In genomic region chr9:104043676-104044075, GRCm38 (mm10) we compare ENCODE assay signal across 30 mouse cellular contexts. TPM values are rescaled to one million over a fixed set of nuclear protein-coding genes. Genes with fewer than 3 reads are reported as not detected.
DNase-seq lines count a peak whose midpoint lies in the region; ATAC-seq and TF ChIP-seq lines count a peak whose summit lies in the region.
"Had no signal": no experiment of that assay in that cellular context is flagged by ENCODE, and none has a peak within 500 bp of the region (broad histone marks: within the 10 kb centered on the region; RNA-seq: fewer than 3 reads in every experiment).

No protein-coding gene starts in this region.

- ATAC-seq in kidney, embryonic 14.5 days (ENCODE audit: low FRiP score, low TSS enrichment) = no peak
- ATAC-seq in kidney, embryonic 15.5 days (replicated peaks; ENCODE audit: low FRiP score) = no peak
- ATAC-seq in liver, postnatal 0 days = peak; percentile 77
- ATAC-seq: CD4-positive, CD25-positive, alpha-beta regulatory T cell, adult 4 months; forebrain, embryonic 15.5 days had no signal

- DNase-seq in kidney, adult 11 months = peak; percentile 27
- DNase-seq in kidney, adult 8-10 months = peak; percentile 32 to 45
- no peak for DNase-seq in liver, postnatal 0 days
- DNase-seq in liver = no peak
- peak; percentile 28 to 52 for DNase-seq in kidney, postnatal 36 days
- DNase-seq in ovary, adult 18-20 months (ENCODE audit: low spot score) = no peak
- DNase-seq: adrenal gland, adult 8-10 months; cerebellum, adult 11-12 months; cerebellum, adult 8-10 months; cerebellum, postnatal 10 days; cerebellum, postnatal 36 days; embryo, embryonic 11 days; gastrocnemius, postnatal 25 days; heart, adult 18-20 months had no signal

- 88% methylated on average over 4 of the region's 4 CpGs for WGBS in kidney, embryonic 14.5 days
- 87% methylated on average over 4 of the region's 4 CpGs for WGBS in kidney, embryonic 15.5 days
- 75% methylated on average over 4 of the region's 4 CpGs for WGBS in liver, postnatal 0 days (ENCODE audit: insufficient replicate concordance)

- H3K4me1 ChIP-seq in kidney, embryonic 14.5 days (ENCODE audit: control insufficient read depth, insufficient read depth, low read length) = no peaks in the 10 kb centered on the region
- no peaks in the 10 kb centered on the region for H3K4me1 ChIP-seq in kidney, embryonic 15.5 days
- H3K4me1 ChIP-seq in liver, postnatal 0 days (ENCODE audit: insufficient read depth) = 0 out of 2 replicates have a peak, but pooled peaks cover 2% of the 10 kb centered on the region
- H3K4me1 ChIP-seq: embryonic facial prominence, embryonic 10.5 days; embryonic facial prominence, embryonic 13.5 days; forebrain, embryonic 12.5 days; forebrain, embryonic 15.5 days; hindbrain, embryonic 12.5 days; hindbrain, embryonic 15.5 days had no signal

- TF ChIP-seq CTCF in liver, postnatal 0 days (IDR thresholded peaks at IDR 0.05; ENCODE audit: low read depth) = no peak

- H3K9ac ChIP-seq in kidney, embryonic 14.5 days (ENCODE audit: low read depth, low read length) = no peak overlapping the region
- H3K9ac ChIP-seq in kidney, embryonic 15.5 days = no peak overlapping the region
- H3K9ac ChIP-seq in liver, postnatal 0 days (replicated peaks) = no peak overlapping the region
- H3K9ac ChIP-seq: embryonic facial prominence, embryonic 13.5 days; forebrain, embryonic 12.5 days; forebrain, embryonic 15.5 days; hindbrain, embryonic 12.5 days; hindbrain, embryonic 15.5 days had no signal

- peaks cover 50% of the 10 kb centered on the region for H3K36me3 ChIP-seq in kidney, embryonic 14.5 days (ENCODE audit: control insufficient read depth, insufficient read depth, low read length)
- H3K36me3 ChIP-seq in kidney, embryonic 15.5 days = peaks cover 69% of the 10 kb centered on the region
- H3K36me3 ChIP-seq in liver, postnatal 0 days (replicated peaks; ENCODE audit: insufficient read depth, low read length) = peaks cover 23% of the 10 kb centered on the region

- H3K27ac ChIP-seq in kidney, embryonic 14.5 days (ENCODE audit: low read depth, low read length) = no peak overlapping the region
- H3K27ac ChIP-seq in kidney, embryonic 15.5 days = no peak overlapping the region
- H3K27ac ChIP-seq in liver, postnatal 0 days (ENCODE audit: low read depth) = no peak overlapping the region
- H3K27ac ChIP-seq: embryonic facial prominence, embryonic 10.5 days; embryonic facial prominence, embryonic 13.5 days; forebrain, embryonic 12.5 days; forebrain, embryonic 15.5 days; hindbrain, embryonic 12.5 days; hindbrain, embryonic 15.5 days had no signal

- no peaks in the 10 kb centered on the region for H3K27me3 ChIP-seq in kidney, embryonic 14.5 days (ENCODE audit: control insufficient read depth, insufficient read depth, low read length)
- H3K27me3 ChIP-seq in kidney, embryonic 15.5 days = no peaks in the 10 kb centered on the region
- no peaks in the 10 kb centered on the region for H3K27me3 ChIP-seq in liver, postnatal 0 days (ENCODE audit: insufficient read depth, low read length)
- H3K27me3 ChIP-seq: embryonic facial prominence, embryonic 13.5 days; forebrain, embryonic 12.5 days; forebrain, embryonic 15.5 days; hindbrain, embryonic 12.5 days; hindbrain, embryonic 15.5 days had no signal

- no peaks in the 10 kb centered on the region for H3K9me3 ChIP-seq in kidney, embryonic 14.5 days (ENCODE audit: control insufficient read depth, low read length)
- no peaks in the 10 kb centered on the region for H3K9me3 ChIP-seq in kidney, embryonic 15.5 days (replicated peaks)
- no peaks in the 10 kb centered on the region for H3K9me3 ChIP-seq in liver, postnatal 0 days (ENCODE audit: low read length)
- H3K9me3 ChIP-seq: embryonic facial prominence, embryonic 10.5 days; embryonic facial prominence, embryonic 13.5 days; forebrain, embryonic 12.5 days; forebrain, embryonic 15.5 days; hindbrain, embryonic 12.5 days; hindbrain, embryonic 15.5 days had no signal

- H3K4me2 ChIP-seq in kidney, embryonic 14.5 days (replicated peaks; ENCODE audit: low read depth, low read length) = no peak overlapping the region
- H3K4me2 ChIP-seq in kidney, embryonic 15.5 days = no peak overlapping the region
- no peak overlapping the region for H3K4me2 ChIP-seq in liver, postnatal 0 days (ENCODE audit: low read depth, low read length)
- H3K4me2 ChIP-seq: embryonic facial prominence, embryonic 13.5 days; forebrain, embryonic 12.5 days; forebrain, embryonic 15.5 days; heart, embryonic 11.5 days; hindbrain, embryonic 12.5 days; hindbrain, embryonic 15.5 days had no signal

- H3K4me3 ChIP-seq in kidney, embryonic 14.5 days (ENCODE audit: low read length) = no peak overlapping the region
- H3K4me3 ChIP-seq in kidney, embryonic 15.5 days (replicated peaks) = no peak overlapping the region
- H3K4me3 ChIP-seq in liver, postnatal 0 days (ENCODE audit: low read depth, low read length) = no peak overlapping the region
- H3K4me3 ChIP-seq: embryonic facial prominence, embryonic 10.5 days; embryonic facial prominence, embryonic 13.5 days; erythroblast, embryonic 14.5 days; forebrain, embryonic 12.5 days; forebrain, embryonic 15.5 days; hindbrain, embryonic 12.5 days; hindbrain, embryonic 15.5 days had no signal

- no peak for TF ChIP-seq EP300 in liver, postnatal 0 days (IDR thresholded peaks at IDR 0.05; ENCODE audit: low read depth)

RNA-seq across cellular contexts. Expression of gene Gm28305, which starts 3.2 kb away (rescaled TPM):
- not detected in 2 replicates for polyA plus RNA-seq in kidney, embryonic 14.5 days (2014; fragmentation: Nextera tagmentation; extraction: Ambion mirVana)
- polyA plus RNA-seq in kidney, embryonic 15.5 days (2015; fragmentation: Nextera tagmentation; extraction: Ambion mirVana) = not detected in 2 replicates
- not detected in 2 replicates for polyA plus RNA-seq in liver, postnatal 0 days (2015; fragmentation: Nextera tagmentation; extraction: Ambion mirVana)
- polyA plus RNA-seq: C2C12; cortical plate, adult 2 months; embryonic facial prominence, embryonic 10.5 days; embryonic facial prominence, embryonic 13.5 days; erythroblast, embryonic 14.5 days; forebrain, embryonic 12.5 days; forebrain, embryonic 15.5 days; gonadal fat pad, adult 2 months; heart, embryonic 11.5 days; heart, embryonic 14.5 days; heart, postnatal 0 days; hindbrain, embryonic 12.5 days; hindbrain, embryonic 15.5 days had no signal

RNA-seq across cellular contexts. Expression of gene Uba5, which starts 19.3 kb away (rescaled TPM):
- 44.7 and 59.3 TPM in 2 replicates for polyA plus RNA-seq in kidney, embryonic 14.5 days (2014; fragmentation: Nextera tagmentation; extraction: Ambion mirVana)
- polyA plus RNA-seq in kidney, embryonic 15.5 days (2015; fragmentation: Nextera tagmentation; extraction: Ambion mirVana) = 47.8 and 50.3 TPM in 2 replicates
- 15.1 and 15.4 TPM in 2 replicates for polyA plus RNA-seq in liver, postnatal 0 days (2015; fragmentation: Nextera tagmentation; extraction: Ambion mirVana)

RNA-seq across cellular contexts. Expression of gene Acad11, which starts 19.5 kb away (rescaled TPM):
- polyA plus RNA-seq in kidney, embryonic 14.5 days (2014; fragmentation: Nextera tagmentation; extraction: Ambion mirVana) = 6.7 and 11.0 TPM in 2 replicates
- 11.8 and 12.6 TPM in 2 replicates for polyA plus RNA-seq in kidney, embryonic 15.5 days (2015; fragmentation: Nextera tagmentation; extraction: Ambion mirVana)
- polyA plus RNA-seq in liver, postnatal 0 days (2015; fragmentation: Nextera tagmentation; extraction: Ambion mirVana) = 103 and 105 TPM in 2 replicates
- polyA plus RNA-seq: erythroblast, embryonic 14.5 days had no signal

RNA-seq across cellular contexts. Expression of gene Nphp3, which starts 41.3 kb away (rescaled TPM):
- polyA plus RNA-seq in kidney, embryonic 14.5 days (2014; fragmentation: Nextera tagmentation; extraction: Ambion mirVana) = 4.5 and 7.3 TPM in 2 replicates
- 5.9 and 6.7 TPM in 2 replicates for polyA plus RNA-seq in kidney, embryonic 15.5 days (2015; fragmentation: Nextera tagmentation; extraction: Ambion mirVana)
- polyA plus RNA-seq in liver, postnatal 0 days (2015; fragmentation: Nextera tagmentation; extraction: Ambion mirVana) = 1.00 and 1.2 TPM in 2 replicates
- polyA plus RNA-seq: erythroblast, embryonic 14.5 days had no signal

Comparison
In these comparisons a context has a peak if more than half of its experiments do, and no peak if none do; other contexts are left out.
1. DNase-seq: peak in kidney, adult 11 months (single experiment), kidney, adult 8-10 months (2 of 2) and kidney, postnatal 36 days (2 of 2); none in liver, postnatal 0 days (single experiment), liver (single experiment) and ovary, adult 18-20 months (single experiment).